Mouse (Mus musculus) heart, postnatal 0 days (tissue): ENCODE measurements around the gene Slc38a2.

Experiments used
- CTCF ChIP-seq: IDR thresholded peaks from 2 replicates; pipeline ENCODE4 v1.5.1; 2016; ENCODE audit warnings: antibody characterized with exemption, control low read depth, low read depth
- EP300 ChIP-seq: IDR thresholded peaks from 2 replicates; pipeline ENCODE4 v1.6.1; 2016; ENCODE audit warnings: antibody characterized with exemption, low read depth

GRCm38 (mm10) chr15:96715079-96715691 lies 15.7 kb upstream of the Slc38a2 start:
- no peak for TF ChIP-seq CTCF
- TF ChIP-seq EP300 = no peak
